Mouse (Mus musculus): Measurements from ENCODE around the gene Tmem63a. TPM values are rescaled to one million over a fixed set of nuclear protein-coding genes. Genes with fewer than 3 reads are reported as not detected.

Gene Tmem63a
- polyA plus RNA-seq, 1 experiment, result 3.6 TPM

GRCm38 (mm10) chr1:180965786-180966185 is 23.6 kb downstream of the Tmem63a start:
- Histone ChIP-seq H3K36me3 (ENCODE audit: control insufficient read depth, insufficient read depth, low read length) (no peaks in the 10 kb centered on the region), H3K27ac (ENCODE audit: control insufficient read depth, insufficient read depth, low read depth, low read length) (no peak overlapping the region), H3K4me3 (ENCODE audit: control insufficient read depth, low read depth, low read length) (no peak overlapping the region), H3K4me1 (ENCODE audit: control insufficient read depth, insufficient read depth, low read length) (no peaks in the 10 kb centered on the region), H3K27me3 (ENCODE audit: control insufficient read depth, insufficient read depth, low read length) (no peaks in the 10 kb centered on the region)
- no peak for TF ChIP-seq POLR2A (IDR thresholded peaks at IDR 0.05; ENCODE audit: control insufficient read depth, low read depth, low read length)

- H3K4me3 ChIP-seq (ENCODE audit: control insufficient read depth, low read depth, low read length), result no peak overlapping the region
- TF ChIP-seq POLR2A (IDR thresholded peaks at IDR 0.05; ENCODE audit: control insufficient read depth, low read depth, low read length) (no peak), CTCF (IDR thresholded peaks at IDR 0.05; ENCODE audit: control insufficient read depth, insufficient read depth, insufficient replicate concordance, low read depth, low read length) (no peak)
These were observed 24.4 kb downstream of the Tmem63a start for GRCm38 (mm10) chr1:180966542-180966941.

GRCm38 (mm10) chr1:180967261-180967660 is 25.1 kb downstream of the Tmem63a start:
- Histone ChIP-seq H3K27ac (ENCODE audit: control insufficient read depth, insufficient read depth, low read depth, low read length) (no peak overlapping the region), H3K4me3 (ENCODE audit: control insufficient read depth, low read depth, low read length) (no peak overlapping the region), H3K36me3 (ENCODE audit: control insufficient read depth, insufficient read depth, low read length) (no peaks in the 10 kb centered on the region), H3K27me3 (ENCODE audit: control insufficient read depth, insufficient read depth, low read length) (no peaks in the 10 kb centered on the region), H3K4me1 (ENCODE audit: control insufficient read depth, insufficient read depth, low read length) (no peaks in the 10 kb centered on the region)
- TF ChIP-seq POLR2A (IDR thresholded peaks at IDR 0.05; ENCODE audit: control insufficient read depth, low read depth, low read length) (no peak), CTCF (IDR thresholded peaks at IDR 0.05; ENCODE audit: control insufficient read depth, insufficient read depth, insufficient replicate concordance, low read depth, low read length) (no peak)

More at GRCm38 (mm10) chr1:180966542-180966941, 24.4 kb downstream of the Tmem63a start:
- no peaks in the 10 kb centered on the region for H3K4me1 ChIP-seq (ENCODE audit: control insufficient read depth, insufficient read depth, low read length)
- no peaks in the 10 kb centered on the region for H3K27me3 ChIP-seq (ENCODE audit: control insufficient read depth, insufficient read depth, low read length)
- no peaks in the 10 kb centered on the region for H3K36me3 ChIP-seq (ENCODE audit: control insufficient read depth, insufficient read depth, low read length)
- H3K27ac ChIP-seq (ENCODE audit: control insufficient read depth, insufficient read depth, low read depth, low read length), result no peak overlapping the region

GRCm38 (mm10) chr1:180972941-180973340 is 30.8 kb downstream of the Tmem63a start:
- Histone ChIP-seq H3K4me3 (ENCODE audit: control insufficient read depth, low read depth, low read length) (no peak overlapping the region), H3K4me1 (ENCODE audit: control insufficient read depth, insufficient read depth, low read length) (no peaks in the 10 kb centered on the region), H3K36me3 (ENCODE audit: control insufficient read depth, insufficient read depth, low read length) (no peaks in the 10 kb centered on the region), H3K27me3 (ENCODE audit: control insufficient read depth, insufficient read depth, low read length) (no peaks in the 10 kb centered on the region), H3K27ac (ENCODE audit: control insufficient read depth, insufficient read depth, low read depth, low read length) (no peak overlapping the region)
- TF ChIP-seq CTCF (IDR thresholded peaks at IDR 0.05; ENCODE audit: control insufficient read depth, insufficient read depth, insufficient replicate concordance, low read depth, low read length) (no peak), POLR2A (IDR thresholded peaks at IDR 0.05; ENCODE audit: control insufficient read depth, low read depth, low read length) (no peak)

GRCm38 (mm10) chr1:180974126-180974746 is 32.1 kb downstream of the Tmem63a start:
- H3K27me3 ChIP-seq (ENCODE audit: control insufficient read depth, insufficient read depth, low read length), result no peaks in the 10 kb centered on the region
- no peaks in the 10 kb centered on the region for H3K4me1 ChIP-seq (ENCODE audit: control insufficient read depth, insufficient read depth, low read length)
- H3K27ac ChIP-seq (ENCODE audit: control insufficient read depth, insufficient read depth, low read depth, low read length), result no peak overlapping the region
- TF ChIP-seq POLR2A (IDR thresholded peaks at IDR 0.05; ENCODE audit: control insufficient read depth, low read depth, low read length), result no peak
- TF ChIP-seq CTCF (IDR thresholded peaks at IDR 0.05; ENCODE audit: control insufficient read depth, insufficient read depth, insufficient replicate concordance, low read depth, low read length), result peak; percentile 25; the same call in 1 of the 2 replicates
- no peaks in the 10 kb centered on the region for H3K36me3 ChIP-seq (ENCODE audit: control insufficient read depth, insufficient read depth, low read length)
- H3K4me3 ChIP-seq (ENCODE audit: control insufficient read depth, low read depth, low read length), result no peak overlapping the region

GRCm38 (mm10) chr1:180976110-180976679 is 34.1 kb downstream of the Tmem63a start:
- Histone ChIP-seq H3K36me3 (ENCODE audit: control insufficient read depth, insufficient read depth, low read length) (no peaks in the 10 kb centered on the region), H3K4me1 (ENCODE audit: control insufficient read depth, insufficient read depth, low read length) (no peaks in the 10 kb centered on the region; the same call in 1 of the 2 replicates), H3K27ac (ENCODE audit: control insufficient read depth, insufficient read depth, low read depth, low read length) (no peak overlapping the region), H3K4me3 (ENCODE audit: control insufficient read depth, low read depth, low read length) (no peak overlapping the region), H3K27me3 (ENCODE audit: control insufficient read depth, insufficient read depth, low read length) (no peaks in the 10 kb centered on the region)
- TF ChIP-seq POLR2A (IDR thresholded peaks at IDR 0.05; ENCODE audit: control insufficient read depth, low read depth, low read length) (no peak), CTCF (IDR thresholded peaks at IDR 0.05; ENCODE audit: control insufficient read depth, insufficient read depth, insufficient replicate concordance, low read depth, low read length) (peak; percentile 88; the same call in 1 of the 2 replicates)

GRCm38 (mm10) chr1:180979484-180980251 is 37.5 kb downstream of the Tmem63a start:
- Histone ChIP-seq H3K27me3 (ENCODE audit: control insufficient read depth, insufficient read depth, low read length) (no peaks in the 10 kb centered on the region), H3K36me3 (ENCODE audit: control insufficient read depth, insufficient read depth, low read length) (no peaks in the 10 kb centered on the region), H3K4me1 (ENCODE audit: control insufficient read depth, insufficient read depth, low read length) (no peaks in the 10 kb centered on the region; the same call in 1 of the 2 replicates), H3K4me3 (ENCODE audit: control insufficient read depth, low read depth, low read length) (no peak overlapping the region), H3K27ac (ENCODE audit: control insufficient read depth, insufficient read depth, low read depth, low read length) (no peak overlapping the region)
- no peak for TF ChIP-seq POLR2A (IDR thresholded peaks at IDR 0.05; ENCODE audit: control insufficient read depth, low read depth, low read length)
- no peak for TF ChIP-seq CTCF (IDR thresholded peaks at IDR 0.05; ENCODE audit: control insufficient read depth, insufficient read depth, insufficient replicate concordance, low read depth, low read length)
